Mouse (Mus musculus) forebrain, embryonic 13.5 days (tissue): Measurements from ENCODE around the gene Tenm4. TPM values are rescaled to one million over a fixed set of nuclear protein-coding genes. Genes with fewer than 3 reads are reported as not detected.

Experiments
- ATAC-seq: fragments of 200-750 bp; cut with Nextera tagmentation; 2 replicates; pipeline ENCODE4 v1.8.0; 2017
- H3K27ac ChIP-seq: fragments of 300-500 bp; sonication (generic); 2 replicates; pipeline ENCODE4 v1.5.1; 2015; ENCODE audit warnings: inconsistent platforms, mild to moderate bottlenecking, moderate library complexity
- H3K27me3 ChIP-seq: fragments of 300-500 bp; sonication (generic); 2 replicates; pipeline ENCODE4 v1.6.1; 2015; ENCODE audit warnings: mild to moderate bottlenecking, inconsistent platforms
- H3K36me3 ChIP-seq: fragments of 300-500 bp; sonication (generic); 2 replicates; pipeline ENCODE4 v1.6.1; 2015; ENCODE audit warnings: mild to moderate bottlenecking, inconsistent platforms; ENCODE audit not compliant: poor library complexity, severe bottlenecking
- H3K4me1 ChIP-seq: fragments of 300-500 bp; sonication (generic); 2 replicates; pipeline ENCODE4 v1.6.1; 2015; ENCODE audit warnings: inconsistent platforms
- H3K4me2 ChIP-seq: fragments of 300-500 bp; sonication (generic); 2 replicates; pipeline ENCODE4 v1.6.1; 2015; ENCODE audit warnings: inconsistent platforms, mild to moderate bottlenecking, moderate library complexity
- H3K4me3 ChIP-seq: fragments of 300-500 bp; sonication (generic); 2 replicates; pipeline ENCODE4 v1.5.1; 2015; ENCODE audit warnings: mild to moderate bottlenecking, inconsistent platforms
- H3K9ac ChIP-seq: fragments of 300-500 bp; sonication (generic); 2 replicates; pipeline ENCODE4 v1.6.1; 2015; ENCODE audit warnings: mild to moderate bottlenecking, inconsistent platforms
- H3K9me3 ChIP-seq: fragments of 300-500 bp; sonication (generic); replicated peaks from 2 replicates; pipeline ENCODE4 v1.6.1; 2016; ENCODE audit warnings: inconsistent platforms
- WGBS: fragments of 180-500 bp; shearing (Covaris S2); methylation state at CpG from one replicate; pipeline ENCODE4 v1.1.7; 2015; 5-methylcytosine and 5-hydroxymethylcytosine counted together
- polyA plus RNA-seq: library from polyadenylated mRNA; unstranded; fragments of >200 nt; fragmentation: Nextera tagmentation; extraction: Ambion mirVana; gene quantifications from 2 replicates; pipeline ENCODE4 v1.2.1, GENCODE M21; 2015

Tenm4 gene
- polyA plus RNA-seq, 1 experiment from 2014 or later, result 73.6 TPM

DNA sequence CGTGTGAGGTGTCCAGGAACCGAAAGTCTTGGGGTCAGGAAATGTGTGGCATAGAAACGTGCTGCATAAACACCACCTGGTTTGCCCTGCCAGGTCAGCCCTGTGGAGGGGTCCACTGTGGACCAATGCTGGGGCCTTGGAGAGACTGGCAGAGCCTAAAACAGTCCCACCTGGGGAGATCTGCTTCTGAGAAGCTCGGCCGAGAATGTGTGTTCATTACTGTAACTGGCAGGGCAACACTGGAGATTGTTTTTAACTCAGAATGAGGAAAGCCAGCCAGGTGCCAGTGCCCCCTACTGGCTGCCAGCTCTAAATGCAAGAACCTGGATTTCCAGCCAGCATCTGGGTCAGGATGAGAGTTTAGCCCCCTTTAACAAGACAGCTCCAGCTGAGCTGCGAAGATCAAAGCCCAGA is 383.2 kb downstream of the Tenm4 start:
- H3K27me3 ChIP-seq, result no peaks in the 10 kb centered on the region
- H3K4me3 ChIP-seq, result no peak overlapping the region
- peak; percentile 58; the same call in 1 of the 2 replicates for ATAC-seq
- 41% methylated on average over 6 of the region's 6 CpGs for WGBS
- H3K9ac ChIP-seq, result no peak overlapping the region
- peaks cover 34% of the 10 kb centered on the region for H3K4me1 ChIP-seq
- H3K36me3 ChIP-seq, result peaks cover 48% of the 10 kb centered on the region
- no peak overlapping the region for H3K4me2 ChIP-seq
- H3K27ac ChIP-seq, result peak overlapping the region; percentile 69; the same call in 1 of the 2 replicates
- peaks cover 7% of the 10 kb centered on the region; the same call in 1 of the 2 replicates for H3K9me3 ChIP-seq

DNA sequence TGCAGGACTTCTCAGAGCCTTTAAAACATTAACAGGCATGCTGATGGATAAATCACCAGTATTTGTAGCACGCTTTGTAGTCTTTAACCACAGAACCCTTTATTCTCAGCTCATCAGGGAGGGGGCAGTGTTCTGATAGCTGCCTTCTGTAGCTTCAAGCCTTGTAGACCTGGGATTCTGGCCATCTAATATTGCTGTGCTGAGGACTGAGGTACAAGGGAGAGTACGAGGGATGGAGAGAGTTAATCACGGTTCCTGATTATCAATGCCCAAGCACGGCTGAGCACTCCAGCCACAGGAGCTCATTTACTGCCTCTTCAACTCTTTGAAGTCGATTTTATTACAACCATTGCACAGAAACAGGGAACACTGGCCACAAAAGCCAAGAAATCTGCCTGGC is 384.2 kb downstream of the Tenm4 start:
- peaks cover 34% of the 10 kb centered on the region for H3K4me1 ChIP-seq
- no peaks in the 10 kb centered on the region for H3K27me3 ChIP-seq
- no peak overlapping the region for H3K4me3 ChIP-seq
- peak overlapping the region; percentile 69 for H3K27ac ChIP-seq
- no peak overlapping the region for H3K4me2 ChIP-seq
- H3K9ac ChIP-seq, result 0 out of 2 replicates have a peak overlapping the region, but pooled peaks have one; percentile 8
- WGBS, result 9% methylated on average over 5 of the region's 5 CpGs
- H3K36me3 ChIP-seq, result peaks cover 43% of the 10 kb centered on the region
- ATAC-seq, result peak; percentile 54
- H3K9me3 ChIP-seq, result peaks cover 7% of the 10 kb centered on the region; the same call in 1 of the 2 replicates

DNA sequence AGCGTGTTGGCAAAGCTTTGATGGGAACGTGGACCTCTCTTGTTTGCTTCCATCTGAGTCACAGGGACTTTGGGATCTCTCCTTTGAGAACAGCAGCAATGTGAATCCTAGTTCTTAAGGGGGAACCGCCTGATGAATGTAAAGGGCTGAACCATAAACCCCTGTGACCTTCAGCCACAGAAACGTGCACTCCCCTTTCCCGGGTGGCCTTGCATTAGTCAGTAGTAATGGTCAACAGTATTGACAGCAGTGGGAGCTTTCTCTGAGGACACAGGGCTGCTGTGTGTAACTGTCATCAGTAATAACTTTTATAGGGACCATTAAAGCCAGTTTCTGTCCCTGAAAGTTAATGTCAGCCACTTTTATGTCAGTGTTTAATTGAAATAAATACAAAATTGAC is 385.7 kb downstream of the Tenm4 start:
- H3K4me1 ChIP-seq, result peaks cover 34% of the 10 kb centered on the region
- H3K36me3 ChIP-seq, result peaks cover 30% of the 10 kb centered on the region
- no peak overlapping the region for H3K9ac ChIP-seq
- no peak for ATAC-seq
- 81% methylated on average over 5 of the region's 5 CpGs for WGBS
- H3K4me3 ChIP-seq, result no peak overlapping the region
- no peaks in the 10 kb centered on the region for H3K27me3 ChIP-seq
- peak overlapping the region; percentile 10; the same call in 1 of the 2 replicates for H3K27ac ChIP-seq
- H3K9me3 ChIP-seq, result peaks cover 7% of the 10 kb centered on the region; the same call in 1 of the 2 replicates
- no peak overlapping the region for H3K4me2 ChIP-seq

DNA sequence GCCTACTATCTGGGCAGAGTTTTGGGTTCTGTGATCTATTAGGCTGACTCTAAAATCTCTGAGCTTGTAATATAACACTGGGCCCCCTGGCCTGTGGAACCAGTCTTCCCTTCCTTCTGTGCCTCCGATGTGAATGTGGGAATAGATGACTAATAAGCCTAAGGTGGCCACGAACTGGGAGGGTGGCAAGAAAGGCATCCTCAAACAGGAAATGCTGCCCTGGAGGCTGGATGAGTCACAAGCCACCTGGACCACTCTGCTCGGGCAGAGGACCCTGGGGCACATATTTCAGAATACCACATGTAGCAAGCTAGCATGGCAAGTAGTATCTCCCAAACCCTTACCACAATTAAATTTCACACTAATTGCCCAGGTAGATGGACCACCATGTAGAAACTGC is 391.8 kb downstream of the Tenm4 start:
- Histone ChIP-seq H3K27ac (no peak overlapping the region), H3K9ac (no peak overlapping the region), H3K4me1 (peaks cover 32% of the 10 kb centered on the region), H3K9me3 (peaks cover 2% of the 10 kb centered on the region; the same call in 1 of the 2 replicates), H3K4me2 (no peak overlapping the region), H3K27me3 (no peaks in the 10 kb centered on the region), H3K4me3 (no peak overlapping the region), H3K36me3 (peaks cover 4% of the 10 kb centered on the region; the same call in 1 of the 2 replicates)
- WGBS, result 60% methylated on average over 3 of the region's 3 CpGs
- ATAC-seq, result no peak

DNA sequence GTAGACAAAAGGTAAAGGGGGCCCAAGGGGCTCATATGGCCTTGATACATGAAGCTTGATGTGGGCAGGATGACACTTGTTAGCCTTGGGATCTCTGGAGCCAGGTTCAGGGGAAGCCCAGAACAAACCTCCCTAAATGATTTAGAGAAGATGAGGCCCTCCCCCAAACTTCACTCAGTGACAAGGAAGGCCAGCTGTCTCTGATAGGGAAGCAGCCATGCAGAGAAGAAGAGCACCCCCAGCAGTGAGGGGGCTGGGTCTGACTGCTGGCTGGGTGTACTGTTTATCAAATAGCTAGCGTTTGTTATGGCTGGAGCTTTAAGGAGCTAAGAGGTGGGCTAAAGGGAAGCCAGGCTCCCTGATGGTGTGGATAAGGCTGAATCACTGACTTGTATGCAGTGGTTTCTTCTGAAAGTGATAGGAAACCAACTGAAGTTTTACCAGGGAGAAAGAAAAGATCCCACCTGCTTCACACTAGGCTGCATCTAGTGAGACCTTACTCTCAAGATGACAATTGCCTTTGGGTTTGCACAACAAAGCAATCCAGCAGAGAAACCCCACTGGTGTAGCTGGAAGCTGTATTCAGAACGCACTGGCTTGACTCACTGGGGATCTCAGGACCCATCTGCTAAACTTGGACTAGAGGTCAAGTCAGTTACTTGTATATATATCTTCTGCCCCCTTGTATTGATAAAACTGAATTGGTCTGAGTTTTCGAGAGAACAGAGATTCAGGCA is 392.5 kb downstream of the Tenm4 start:
- Histone ChIP-seq H3K27ac (no peak overlapping the region), H3K27me3 (no peaks in the 10 kb centered on the region), H3K4me2 (no peak overlapping the region), H3K9ac (no peak overlapping the region), H3K36me3 (no peaks in the 10 kb centered on the region), H3K9me3 (no peaks in the 10 kb centered on the region), H3K4me1 (peaks cover 32% of the 10 kb centered on the region), H3K4me3 (no peak overlapping the region)
- WGBS, result 42% methylated on average over 3 of the region's 3 CpGs
- ATAC-seq, result no peak

DNA sequence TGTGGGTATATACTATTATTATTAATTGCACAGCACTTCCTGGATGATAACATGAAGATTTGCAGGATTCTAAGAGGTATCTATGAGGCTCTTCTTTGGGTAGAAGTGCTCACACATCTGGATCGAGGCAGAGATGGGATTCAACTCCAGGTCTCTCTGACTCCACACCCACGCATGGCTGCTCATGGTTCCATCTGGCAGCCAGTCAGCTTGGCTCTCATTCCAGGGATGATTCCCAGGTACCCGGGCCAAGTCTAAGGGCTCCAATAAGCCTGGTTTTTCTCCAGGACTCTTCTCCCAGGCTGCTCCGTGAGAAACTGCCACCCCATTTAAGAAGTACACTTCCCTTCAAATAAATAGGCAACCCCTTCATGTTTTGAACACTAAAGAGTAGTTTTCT is 394.8 kb downstream of the Tenm4 start:
- Histone ChIP-seq H3K36me3 (no peaks in the 10 kb centered on the region), H3K4me3 (no peak overlapping the region), H3K27ac (no peak overlapping the region), H3K4me1 (peaks cover 36% of the 10 kb centered on the region), H3K9me3 (no peaks in the 10 kb centered on the region), H3K4me2 (no peak overlapping the region), H3K9ac (no peak overlapping the region), H3K27me3 (no peaks in the 10 kb centered on the region)
- 60% methylated on average over 4 of the region's 4 CpGs for WGBS
- ATAC-seq, result no peak

DNA sequence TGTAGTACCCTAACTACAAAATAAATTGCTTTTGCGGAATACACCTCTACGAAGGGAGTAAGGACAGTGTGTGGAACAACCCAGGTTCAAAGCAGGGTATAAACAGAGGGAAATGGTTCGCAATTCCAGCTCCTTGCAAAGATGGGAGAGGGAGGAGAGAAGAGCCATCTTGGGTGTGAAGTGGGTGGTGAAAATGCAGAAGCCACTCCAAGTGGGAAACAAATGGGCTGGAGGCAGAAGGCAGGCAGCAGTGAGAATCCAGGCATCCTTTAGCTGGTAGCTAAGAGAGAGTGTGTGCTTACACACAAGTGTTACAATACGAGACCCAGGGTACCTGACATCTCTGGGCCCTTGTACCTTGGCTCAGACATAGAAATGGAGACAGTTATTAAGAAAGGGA is 395.2 kb downstream of the Tenm4 start:
- Histone ChIP-seq H3K9me3 (no peaks in the 10 kb centered on the region), H3K4me3 (no peak overlapping the region), H3K27me3 (no peaks in the 10 kb centered on the region), H3K4me1 (peaks cover 36% of the 10 kb centered on the region), H3K36me3 (no peaks in the 10 kb centered on the region), H3K4me2 (no peak overlapping the region), H3K27ac (peak overlapping the region; percentile 45), H3K9ac (no peak overlapping the region)
- ATAC-seq, result no peak
- 84% methylated on average over 4 of the region's 4 CpGs for WGBS

DNA sequence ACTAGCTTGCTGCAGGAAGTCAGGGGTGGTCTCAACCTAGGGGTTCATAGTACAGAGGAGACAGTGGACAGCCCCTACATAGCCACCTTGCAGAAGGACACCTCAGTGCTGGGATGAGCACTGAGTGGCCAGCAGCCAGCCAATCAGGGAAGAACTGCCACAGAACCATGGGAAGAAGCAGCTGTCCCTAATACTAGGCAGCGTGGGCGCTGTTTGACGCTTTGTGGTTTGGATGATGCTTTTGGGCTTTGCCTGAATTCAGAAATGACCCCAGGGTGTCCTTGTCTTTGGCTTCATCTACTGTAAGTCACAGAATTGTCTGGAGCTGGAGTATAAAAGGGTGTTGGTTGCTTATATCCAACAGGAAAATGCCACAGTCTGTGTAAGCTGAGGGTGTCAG is 397.0 kb downstream of the Tenm4 start:
- no peaks in the 10 kb centered on the region for H3K9me3 ChIP-seq
- H3K27ac ChIP-seq, result no peak overlapping the region
- no peak overlapping the region for H3K9ac ChIP-seq
- H3K4me3 ChIP-seq, result no peak overlapping the region
- H3K36me3 ChIP-seq, result no peaks in the 10 kb centered on the region
- H3K27me3 ChIP-seq, result no peaks in the 10 kb centered on the region
- WGBS, result 92% methylated on average over 3 of the region's 3 CpGs
- no peak overlapping the region for H3K4me2 ChIP-seq
- ATAC-seq, result no peak; the same call in 1 of the 2 replicates
- H3K4me1 ChIP-seq, result peaks cover 36% of the 10 kb centered on the region

DNA sequence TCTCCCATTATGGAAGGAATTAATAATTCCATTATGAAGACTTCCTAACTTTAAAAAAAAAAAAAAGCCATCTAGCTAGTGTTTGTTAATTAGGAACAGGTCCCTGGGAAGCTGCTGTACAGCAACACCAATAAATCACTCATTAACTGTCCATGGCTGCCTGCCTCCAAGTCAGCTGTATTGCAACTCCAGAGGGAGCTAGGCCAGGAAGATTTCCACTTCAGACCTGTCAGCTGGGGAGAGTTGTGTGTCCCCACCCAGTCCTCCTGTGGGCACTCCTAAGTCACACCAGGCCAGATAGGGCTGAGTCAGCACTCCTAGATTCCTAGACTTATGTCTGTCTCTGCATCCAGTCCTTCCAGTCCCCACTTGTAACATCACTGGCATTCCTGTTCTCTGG is 399.9 kb downstream of the Tenm4 start:
- no peak for ATAC-seq
- H3K27me3 ChIP-seq, result no peaks in the 10 kb centered on the region
- no peaks in the 10 kb centered on the region for H3K36me3 ChIP-seq
- no peak overlapping the region for H3K4me2 ChIP-seq
- no peaks in the 10 kb centered on the region for H3K9me3 ChIP-seq
- H3K27ac ChIP-seq, result no peak overlapping the region
- H3K9ac ChIP-seq, result no peak overlapping the region
- H3K4me1 ChIP-seq, result peaks cover 43% of the 10 kb centered on the region
- no peak overlapping the region for H3K4me3 ChIP-seq

DNA sequence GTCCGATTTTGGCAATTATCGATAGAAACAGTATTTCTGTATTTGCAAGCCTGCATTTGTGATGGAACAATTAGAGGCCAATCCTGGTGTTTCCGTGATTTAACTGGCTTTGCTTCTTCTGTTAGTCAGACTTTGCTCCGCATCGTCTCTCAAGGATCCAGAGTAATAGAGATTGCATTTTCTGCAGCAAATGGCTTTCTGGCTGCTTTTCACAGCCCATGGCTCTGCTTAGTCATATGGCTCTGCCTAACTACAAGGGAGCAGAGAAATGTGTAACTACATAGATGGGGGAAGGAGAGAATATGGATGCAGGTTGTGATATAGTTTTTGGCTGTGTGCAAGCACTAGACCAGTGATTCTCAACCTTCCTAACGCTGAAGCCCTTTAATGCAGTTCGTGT is 401.9 kb downstream of the Tenm4 start:
- no peak for ATAC-seq
- H3K9me3 ChIP-seq, result no peaks in the 10 kb centered on the region
- 94% methylated on average over 7 of the region's 7 CpGs for WGBS
- H3K36me3 ChIP-seq, result no peaks in the 10 kb centered on the region
- H3K4me3 ChIP-seq, result no peak overlapping the region
- H3K4me1 ChIP-seq, result peaks cover 54% of the 10 kb centered on the region
- no peak overlapping the region for H3K9ac ChIP-seq
- no peak overlapping the region for H3K27ac ChIP-seq
- H3K4me2 ChIP-seq, result no peak overlapping the region
- H3K27me3 ChIP-seq, result no peaks in the 10 kb centered on the region

DNA sequence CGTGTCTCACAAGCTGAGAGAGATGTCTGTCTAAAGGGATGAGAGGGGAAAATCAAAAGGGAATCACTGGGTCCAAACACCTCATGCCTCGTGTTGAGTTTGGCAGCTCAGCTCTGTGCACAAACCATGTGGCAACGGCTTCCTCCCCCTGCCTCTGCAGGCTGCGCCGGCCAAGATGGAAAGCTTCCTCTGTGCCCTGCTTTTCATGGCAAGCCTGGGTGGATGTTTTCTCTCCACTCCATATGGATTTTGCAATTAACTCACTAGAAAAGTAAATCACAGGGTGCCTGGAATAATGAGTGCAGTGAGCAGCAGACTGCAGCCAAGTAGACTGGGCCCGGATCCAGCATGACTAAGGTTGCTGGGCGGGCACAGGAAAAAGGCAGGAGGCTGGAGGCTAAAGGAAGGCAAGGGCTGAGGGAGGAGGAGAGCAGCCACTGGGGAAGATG is 404.2 kb downstream of the Tenm4 start:
- peak; percentile 97 for ATAC-seq
- H3K4me3 ChIP-seq, result no peak overlapping the region
- no peaks in the 10 kb centered on the region for H3K27me3 ChIP-seq
- 24% methylated on average over 7 of the region's 7 CpGs for WGBS
- H3K9ac ChIP-seq, result no peak overlapping the region
- no peaks in the 10 kb centered on the region for H3K36me3 ChIP-seq
- H3K9me3 ChIP-seq, result no peaks in the 10 kb centered on the region
- H3K4me2 ChIP-seq, result no peak overlapping the region
- H3K4me1 ChIP-seq, result peaks cover 51% of the 10 kb centered on the region
- peak overlapping the region; percentile 84 for H3K27ac ChIP-seq

DNA sequence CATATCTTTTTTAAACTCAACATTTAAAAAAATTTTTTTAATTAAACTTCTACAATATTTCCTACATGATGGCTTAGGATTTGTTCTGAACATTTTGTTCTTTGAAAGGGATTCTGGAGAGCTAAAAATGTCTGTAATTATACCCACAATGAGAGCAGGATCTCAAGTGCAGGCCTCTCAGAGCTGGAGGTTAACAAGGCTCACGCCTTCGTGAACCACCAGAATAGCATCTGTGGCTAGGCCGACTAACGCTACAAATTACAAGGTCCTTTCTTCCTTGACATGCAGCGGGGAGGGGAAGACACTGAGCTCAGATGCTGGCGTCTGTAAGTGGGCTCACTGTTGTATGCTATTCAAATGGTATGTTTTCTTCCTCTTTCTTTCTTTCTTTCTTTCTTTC is 411.7 kb downstream of the Tenm4 start:
- H3K9me3 ChIP-seq, result no peaks in the 10 kb centered on the region
- H3K27me3 ChIP-seq, result no peaks in the 10 kb centered on the region
- 28% methylated on average over 6 of the region's 6 CpGs for WGBS
- no peak for ATAC-seq
- no peak overlapping the region for H3K9ac ChIP-seq
- H3K27ac ChIP-seq, result no peak overlapping the region
- no peak overlapping the region for H3K4me2 ChIP-seq
- peaks cover under 1% of the 10 kb centered on the region; the same call in 1 of the 2 replicates for H3K4me1 ChIP-seq
- no peaks in the 10 kb centered on the region for H3K36me3 ChIP-seq
- H3K4me3 ChIP-seq, result no peak overlapping the region

DNA sequence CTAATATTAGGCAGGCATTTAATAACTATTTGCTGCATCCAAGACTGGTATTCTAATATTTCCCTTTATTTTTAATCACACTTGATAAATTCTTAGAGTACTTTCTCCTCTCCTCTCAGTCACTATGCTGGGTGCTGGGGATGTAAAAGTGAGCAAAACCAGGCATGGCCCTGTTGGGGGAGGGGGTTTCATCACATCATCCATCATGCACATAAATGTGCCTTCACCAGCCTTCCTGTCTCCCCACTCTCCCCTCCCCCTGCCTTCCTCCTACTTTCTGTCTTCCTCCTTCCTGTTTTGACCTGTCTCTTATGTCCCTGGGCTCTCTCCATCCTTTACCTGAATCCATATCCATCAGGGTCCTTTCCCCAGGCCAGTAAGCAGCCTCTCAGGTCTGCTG is 416.4 kb downstream of the Tenm4 start:
- no peak for ATAC-seq
- Histone ChIP-seq H3K36me3 (0 out of 2 replicates have a peak, but pooled peaks cover 3% of the 10 kb centered on the region), H3K27ac (no peak overlapping the region), H3K9me3 (no peaks in the 10 kb centered on the region), H3K4me2 (no peak overlapping the region), H3K9ac (no peak overlapping the region), H3K27me3 (no peaks in the 10 kb centered on the region), H3K4me1 (no peaks in the 10 kb centered on the region), H3K4me3 (no peak overlapping the region)
